Mouse (Mus musculus) hindbrain, embryonic 15.5 days (tissue): Measurements from ENCODE around the gene Etfbkmt. TPM values are rescaled to one million over a fixed set of nuclear protein-coding genes. Genes with fewer than 3 reads are reported as not detected.

Experiments
- ATAC-seq: fragments of 200-750 bp; cut with Nextera tagmentation; 2 replicates; pipeline ENCODE4 v1.8.0; 2017; ENCODE audit warnings: low read depth, moderate number of reproducible peaks, moderate TSS enrichment; ENCODE audit not compliant: low FRiP score
- H3K27ac ChIP-seq: fragments of 300-500 bp; sonication (generic); replicated peaks from 2 replicates; pipeline ENCODE4 v1.5.1; 2015; ENCODE audit warnings: mild to moderate bottlenecking, inconsistent platforms
- H3K27me3 ChIP-seq: fragments of 300-500 bp; sonication (generic); 2 replicates; pipeline ENCODE4 v1.6.1; 2015; ENCODE audit warnings: control low read depth, inconsistent platforms
- H3K36me3 ChIP-seq: fragments of 300-500 bp; sonication (generic); 2 replicates; pipeline ENCODE4 v1.6.1; 2015; ENCODE audit warnings: control low read depth, inconsistent platforms
- H3K4me1 ChIP-seq: fragments of 300-500 bp; sonication (generic); replicated peaks from 2 replicates; pipeline ENCODE4 v1.6.1; 2015; ENCODE audit warnings: control low read depth, inconsistent platforms
- H3K4me2 ChIP-seq: fragments of 300-500 bp; sonication (generic); 2 replicates; pipeline ENCODE4 v1.6.1; 2015; ENCODE audit warnings: moderate library complexity, mild to moderate bottlenecking, inconsistent platforms
- H3K4me3 ChIP-seq: fragments of 300-500 bp; sonication (generic); 2 replicates; pipeline ENCODE4 v1.5.1; 2015; ENCODE audit warnings: mild to moderate bottlenecking, inconsistent platforms
- H3K9ac ChIP-seq: fragments of 300-500 bp; sonication (generic); 2 replicates; pipeline ENCODE4 v1.6.1; 2015; ENCODE audit warnings: inconsistent platforms
- H3K9me3 ChIP-seq: fragments of 300-500 bp; sonication (generic); 2 replicates; pipeline ENCODE4 v1.6.1; 2016; ENCODE audit warnings: control low read depth, inconsistent platforms
- WGBS: fragments of 180-500 bp; shearing (Covaris S2); methylation state at CpG from one replicate; pipeline ENCODE4 v1.1.7; 2015; 5-methylcytosine and 5-hydroxymethylcytosine counted together
- polyA plus RNA-seq: library from polyadenylated mRNA; unstranded; fragments of >200 nt; fragmentation: Nextera tagmentation; extraction: Ambion mirVana; gene quantifications from 2 replicates; pipeline ENCODE4 v1.2.1, GENCODE M21; 2015

The Etfbkmt gene
- polyA plus RNA-seq = 7.3 and 8.2 TPM in 2 replicates

DNA sequence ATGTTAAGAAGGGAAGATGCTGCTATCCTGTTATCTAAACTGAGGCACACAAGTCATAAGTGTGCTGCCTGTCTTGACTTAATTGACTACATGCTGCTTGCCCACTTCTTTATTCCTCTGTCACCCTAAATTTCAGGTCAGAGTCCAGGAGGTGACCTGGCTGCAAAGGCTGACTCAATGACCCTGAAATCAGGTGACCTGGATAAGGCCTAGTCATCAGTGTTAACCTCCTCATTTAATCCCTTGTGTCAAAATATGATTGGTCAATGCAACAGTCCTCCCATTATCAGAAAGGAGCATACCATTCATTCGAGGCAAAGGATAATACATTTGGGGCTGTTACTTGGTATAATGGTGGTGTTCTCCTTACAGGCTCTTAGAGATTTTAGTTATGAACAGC lies at the start of gene Etfbkmt:
Gene Etfbkmt, plus strand, starts transcription at position 379 of the 400 bp plus-strand sequence.
- WGBS = 80% methylated on average over 1 of the region's 1 CpGs
- no peak within 1 kb of the TSS for H3K4me2 ChIP-seq
- H3K36me3 ChIP-seq = no peaks in the 10 kb centered on the region
- H3K9me3 ChIP-seq = no peaks in the 10 kb centered on the region
- H3K9ac ChIP-seq = no peak within 1 kb of the TSS
- no peak for ATAC-seq
- no peaks in the 10 kb centered on the region for H3K27me3 ChIP-seq
- H3K27ac ChIP-seq = no peak within 1 kb of the TSS
- H3K4me1 ChIP-seq = peaks cover 7% of the 10 kb centered on the region; the same call in 1 of the 2 replicates
- H3K4me3 ChIP-seq = no peak within 1 kb of the TSS

DNA sequence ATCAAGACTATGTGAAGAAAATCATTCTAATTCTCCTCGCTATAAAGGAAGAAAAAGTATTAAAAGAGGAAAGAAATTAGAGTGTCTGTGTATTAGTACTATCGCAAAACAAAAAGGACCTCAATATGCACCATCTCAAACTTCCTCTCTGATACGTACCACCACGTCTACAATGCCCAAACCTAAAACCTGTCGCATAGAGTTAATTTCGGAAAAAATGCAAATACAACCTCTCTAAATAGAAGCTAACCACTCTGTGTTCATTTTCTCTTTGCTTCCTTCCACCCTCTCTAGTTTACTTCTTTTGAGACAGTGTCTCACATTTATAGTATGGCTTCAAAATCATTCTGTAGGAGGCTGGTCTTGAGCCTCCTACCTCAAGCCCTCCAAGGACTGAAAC lies 47.2 kb upstream of the Etfbkmt start:
- 97% methylated on average over 6 of the region's 6 CpGs for WGBS
- Histone ChIP-seq H3K9me3 (no peaks in the 10 kb centered on the region), H3K4me2 (no peak overlapping the region), H3K36me3 (no peaks in the 10 kb centered on the region), H3K4me1 (no peaks in the 10 kb centered on the region), H3K9ac (no peak overlapping the region), H3K27me3 (no peaks in the 10 kb centered on the region), H3K27ac (no peak overlapping the region), H3K4me3 (no peak overlapping the region)
- no peak for ATAC-seq

GRCm38 (mm10) chr6:149093465-149093864 lies 46.2 kb upstream of the Etfbkmt start:
- no peaks in the 10 kb centered on the region for H3K9me3 ChIP-seq
- H3K4me1 ChIP-seq = peaks cover 1% of the 10 kb centered on the region; the same call in 1 of the 2 replicates
- H3K4me2 ChIP-seq = no peak overlapping the region
- no peak overlapping the region for H3K4me3 ChIP-seq
- no peaks in the 10 kb centered on the region for H3K27me3 ChIP-seq
- WGBS = 77% methylated on average over 5 of the region's 5 CpGs
- no peak for ATAC-seq
- H3K27ac ChIP-seq = no peak overlapping the region
- no peaks in the 10 kb centered on the region for H3K36me3 ChIP-seq
- H3K9ac ChIP-seq = no peak overlapping the region

DNA sequence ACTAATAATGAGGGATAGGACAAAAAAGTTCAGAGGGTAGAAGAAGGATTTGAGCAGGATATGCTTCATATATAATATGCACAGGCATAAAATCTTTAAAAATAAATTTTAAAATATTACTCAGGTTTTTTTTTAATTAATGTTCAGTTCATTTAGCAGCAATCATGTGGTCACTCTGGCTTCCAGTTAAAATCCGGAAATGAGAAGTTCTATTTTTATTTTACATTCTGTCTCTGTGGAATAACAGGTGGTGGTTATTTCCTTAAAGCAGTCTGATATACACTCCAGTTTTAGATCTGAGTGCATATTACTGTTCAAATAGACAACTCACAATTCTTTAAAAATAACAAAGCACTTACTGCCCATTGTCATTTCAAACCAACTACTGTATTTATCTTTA lies 45.1 kb upstream of the Etfbkmt start:
- H3K4me1 ChIP-seq = peaks cover 11% of the 10 kb centered on the region

GRCm38 (mm10) chr6:149095389-149095788 lies 44.3 kb upstream of the Etfbkmt start:
- no peaks in the 10 kb centered on the region for H3K36me3 ChIP-seq
- H3K9ac ChIP-seq = no peak overlapping the region
- no peaks in the 10 kb centered on the region for H3K9me3 ChIP-seq
- no peak overlapping the region for H3K4me2 ChIP-seq
- no peak overlapping the region for H3K4me3 ChIP-seq
- H3K27ac ChIP-seq = no peak overlapping the region
- 56% methylated on average over 6 of the region's 6 CpGs for WGBS
- ATAC-seq = no peak
- no peaks in the 10 kb centered on the region for H3K27me3 ChIP-seq
- H3K4me1 ChIP-seq = peaks cover 13% of the 10 kb centered on the region

More for the DNA sequence above, 45.1 kb upstream of the Etfbkmt start:
- no peak for ATAC-seq
- 84% methylated on average over 1 of the region's 1 CpGs for WGBS
- no peaks in the 10 kb centered on the region for H3K36me3 ChIP-seq
- no peak overlapping the region for H3K4me3 ChIP-seq
- H3K27ac ChIP-seq = no peak overlapping the region
- H3K9ac ChIP-seq = no peak overlapping the region
- H3K27me3 ChIP-seq = no peaks in the 10 kb centered on the region
- no peak overlapping the region for H3K4me2 ChIP-seq
- H3K9me3 ChIP-seq = no peaks in the 10 kb centered on the region

- 88% methylated on average over 2 of the region's 2 CpGs for WGBS
- H3K36me3 ChIP-seq = no peaks in the 10 kb centered on the region
- ATAC-seq = no peak
- H3K4me1 ChIP-seq = peaks cover 13% of the 10 kb centered on the region
- no peak overlapping the region for H3K9ac ChIP-seq
- H3K4me2 ChIP-seq = no peak overlapping the region
- no peaks in the 10 kb centered on the region for H3K27me3 ChIP-seq
- no peaks in the 10 kb centered on the region for H3K9me3 ChIP-seq
- H3K27ac ChIP-seq = no peak overlapping the region
- no peak overlapping the region for H3K4me3 ChIP-seq
These were observed 43.4 kb upstream of the Etfbkmt start for GRCm38 (mm10) chr6:149096233-149096632.

DNA sequence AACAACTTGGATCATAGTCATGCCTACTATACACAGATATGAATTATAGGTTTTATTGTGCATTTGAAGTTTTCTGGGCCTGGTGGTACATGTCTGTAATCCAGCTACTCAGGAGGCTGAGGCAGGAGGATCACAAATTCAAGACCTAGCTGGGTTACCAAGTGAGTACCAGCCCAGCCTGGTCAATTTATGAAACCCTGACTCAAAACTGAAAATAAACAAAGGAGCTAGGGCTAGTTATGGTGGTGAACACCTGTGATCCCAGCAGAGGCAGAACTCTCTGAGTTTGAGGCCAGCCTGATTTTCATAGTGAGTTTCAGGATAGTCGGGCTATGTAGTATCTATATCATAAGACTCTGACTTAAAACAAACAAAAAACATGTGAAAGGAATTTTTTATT lies 42.4 kb upstream of the Etfbkmt start:
- Histone ChIP-seq H3K4me2 (no peak overlapping the region), H3K27ac (no peak overlapping the region), H3K27me3 (no peaks in the 10 kb centered on the region), H3K4me1 (peaks cover 13% of the 10 kb centered on the region), H3K4me3 (no peak overlapping the region), H3K9ac (no peak overlapping the region), H3K9me3 (no peaks in the 10 kb centered on the region), H3K36me3 (no peaks in the 10 kb centered on the region)
- WGBS = 100% methylated on average over 1 of the region's 1 CpGs
- no peak for ATAC-seq

GRCm38 (mm10) chr6:149098993-149099392 lies 40.7 kb upstream of the Etfbkmt start:
- peak overlapping the region; percentile 57 for H3K4me2 ChIP-seq
- peak overlapping the region; percentile 95; the same call in 1 of the 2 replicates for H3K4me3 ChIP-seq
- peaks cover 13% of the 10 kb centered on the region for H3K4me1 ChIP-seq
- no peak overlapping the region for H3K27ac ChIP-seq
- no peaks in the 10 kb centered on the region for H3K9me3 ChIP-seq
- no peaks in the 10 kb centered on the region for H3K27me3 ChIP-seq
- H3K36me3 ChIP-seq = no peaks in the 10 kb centered on the region
- H3K9ac ChIP-seq = no peak overlapping the region
- no peak for ATAC-seq

DNA sequence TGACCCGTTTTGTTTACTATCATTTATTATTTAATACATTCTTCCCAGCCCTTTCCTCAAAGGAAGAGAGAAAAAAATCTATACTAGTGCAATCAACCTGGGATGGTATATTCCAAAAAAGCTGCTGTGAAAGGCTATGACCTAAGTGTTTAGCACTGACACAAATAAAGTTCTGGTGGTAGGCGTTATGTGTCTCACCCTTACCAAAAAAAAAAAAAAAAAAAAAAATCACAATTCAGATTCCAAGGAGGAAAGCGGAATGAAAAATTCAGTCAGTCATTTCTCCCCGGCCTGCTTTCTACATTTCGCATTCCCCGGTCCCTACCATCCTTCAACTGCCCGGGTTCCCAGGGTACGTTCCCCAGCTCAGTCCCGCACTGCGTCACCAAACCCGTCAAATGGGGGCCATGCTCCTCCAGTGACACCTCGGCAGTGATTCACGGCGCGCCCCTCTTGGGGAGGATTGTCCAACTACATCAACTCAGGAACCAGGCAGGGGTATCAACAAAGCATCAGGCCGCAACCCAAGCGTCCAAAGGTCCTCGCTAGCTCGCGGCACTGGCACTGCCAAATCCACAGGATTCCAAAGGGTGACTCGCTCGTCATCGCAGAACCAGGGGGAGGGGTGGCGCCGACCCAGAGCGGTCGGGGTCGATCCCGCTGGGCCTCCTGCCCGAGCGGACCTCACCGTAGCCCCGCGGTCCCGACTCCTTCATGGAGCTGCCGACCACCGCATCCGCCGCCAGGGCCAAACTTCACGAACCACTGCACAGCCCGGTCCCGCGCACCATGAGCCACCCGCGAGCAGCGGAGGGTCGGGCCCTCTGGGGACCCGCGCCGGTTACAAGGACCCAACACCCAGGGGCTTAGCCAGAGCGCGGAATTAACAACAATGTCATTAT lies 39.2 kb upstream of the Etfbkmt start:
- peak; percentile 53 for ATAC-seq
- under 1% methylated on average over 52 of the region's 52 CpGs for WGBS

GRCm38 (mm10) chr6:149101076-149101942 lies 38.3 kb upstream of the Etfbkmt start, which contains the start of gene Dennd5b:
Gene Dennd5b (minus strand): TSS chr6:149101680.
- peak; percentile 96 for ATAC-seq
- Histone ChIP-seq H3K36me3 (no peaks in the 10 kb centered on the region), H3K4me3 (peak within 1 kb of the TSS; percentile 95), H3K9me3 (no peaks in the 10 kb centered on the region), H3K27ac (peak within 1 kb of the TSS; percentile 97), H3K4me2 (peak within 1 kb of the TSS; percentile 57), H3K27me3 (no peaks in the 10 kb centered on the region), H3K9ac (peak within 1 kb of the TSS; percentile 84), H3K4me1 (peaks cover 13% of the 10 kb centered on the region)
- under 1% methylated on average over 115 of the region's 124 CpGs for WGBS

More for the DNA sequence above, 39.2 kb upstream of the Etfbkmt start:
- peaks cover 13% of the 10 kb centered on the region for H3K4me1 ChIP-seq
- no peaks in the 10 kb centered on the region for H3K9me3 ChIP-seq
- peak overlapping the region; percentile 95 for H3K4me3 ChIP-seq
- peak overlapping the region; percentile 84 for H3K9ac ChIP-seq
- no peaks in the 10 kb centered on the region for H3K27me3 ChIP-seq
- H3K4me2 ChIP-seq = peak overlapping the region; percentile 57
- no peaks in the 10 kb centered on the region for H3K36me3 ChIP-seq
- peak overlapping the region; percentile 97 for H3K27ac ChIP-seq

DNA sequence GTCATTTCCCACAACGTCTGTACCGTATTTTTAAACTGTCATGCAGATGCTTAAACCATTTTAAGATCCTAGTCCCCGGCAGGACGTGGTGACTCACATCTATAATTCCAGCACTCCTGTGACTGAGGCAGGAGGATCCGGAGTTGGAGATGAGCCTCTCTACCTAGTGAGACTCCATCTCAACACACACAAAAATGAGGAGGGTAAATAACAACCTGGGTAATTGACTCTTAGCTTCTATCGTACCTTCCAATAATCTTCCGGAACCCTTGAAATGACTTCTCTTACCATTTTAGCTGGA lies 37.8 kb upstream of the Etfbkmt start:
- Histone ChIP-seq H3K4me2 (peak overlapping the region; percentile 57), H3K9ac (peak overlapping the region; percentile 84), H3K27ac (peak overlapping the region; percentile 97), H3K27me3 (no peaks in the 10 kb centered on the region), H3K9me3 (no peaks in the 10 kb centered on the region), H3K36me3 (no peaks in the 10 kb centered on the region), H3K4me1 (peaks cover 13% of the 10 kb centered on the region), H3K4me3 (peak overlapping the region; percentile 95)
- no peak; the same call in 1 of the 2 replicates for ATAC-seq
- WGBS = 11% methylated on average over 7 of the region's 7 CpGs

- ATAC-seq = no peak
- Histone ChIP-seq H3K4me1 (peaks cover 12% of the 10 kb centered on the region), H3K27ac (no peak overlapping the region), H3K4me2 (no peak overlapping the region), H3K9ac (no peak overlapping the region), H3K9me3 (no peaks in the 10 kb centered on the region), H3K36me3 (no peaks in the 10 kb centered on the region), H3K27me3 (no peaks in the 10 kb centered on the region), H3K4me3 (no peak overlapping the region)
- WGBS = 93% methylated on average over 1 of the region's 1 CpGs
These were observed 36.2 kb upstream of the Etfbkmt start for GRCm38 (mm10) chr6:149103451-149103850.
